Mouse (Mus musculus) frontal cortex, adult 2 months (tissue): ENCODE measurements at regions not wholly inside any gene's neighbourhood (a gene's known extent, or its start where the extent isn't known, plus 50 kb on each side); places are given as distances from the start of the nearest gene placed in this dataset.

Experiments
- DNase-seq, 2 experiments: peaks; one replicate each; pipeline ENCODE4 v3.0.0; 2022; ENCODE audit warnings: low spot score in 1 of 2; ENCODE audit errors: extremely low spot score in 1 of 2

DNA sequence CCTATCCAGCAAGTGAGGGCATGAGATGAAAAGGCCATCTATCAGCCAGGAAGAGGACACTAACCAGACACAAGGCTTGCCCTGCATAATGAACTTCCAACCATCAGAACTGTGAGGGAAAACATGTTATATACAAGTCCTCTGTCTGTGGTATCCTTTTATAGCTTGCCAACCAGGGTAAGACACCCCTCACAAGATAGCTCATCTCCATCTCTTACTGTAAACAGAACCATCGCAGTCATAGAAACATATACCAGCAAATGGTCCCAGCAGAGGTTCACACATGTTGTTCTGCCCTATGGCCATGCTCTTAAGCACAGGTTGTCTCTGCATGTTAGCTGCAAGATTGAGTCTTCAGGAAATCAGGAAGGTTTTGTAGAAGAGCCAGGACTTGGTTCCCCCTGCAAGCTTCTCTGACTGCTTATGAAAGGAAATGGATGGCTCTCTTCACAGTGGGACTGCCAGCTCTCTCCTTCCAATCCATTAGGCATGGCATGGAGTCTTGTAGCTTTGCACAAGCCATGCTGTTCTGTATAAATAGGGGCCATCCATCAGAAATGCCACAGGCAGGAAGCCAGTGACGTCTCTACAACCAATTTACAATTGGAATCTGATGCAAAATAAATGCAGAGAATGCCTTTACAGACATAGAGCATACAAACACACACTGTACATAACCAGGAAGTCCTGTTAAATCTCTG is 1514.0 kb upstream of the Lrrc6 start:
- no peak for DNase-seq

- DNase-seq: no peak
Observed at GRCm38 (mm10) chr15:68011162-68011561, 1510.5 kb upstream of the Lrrc6 start.

DNA sequence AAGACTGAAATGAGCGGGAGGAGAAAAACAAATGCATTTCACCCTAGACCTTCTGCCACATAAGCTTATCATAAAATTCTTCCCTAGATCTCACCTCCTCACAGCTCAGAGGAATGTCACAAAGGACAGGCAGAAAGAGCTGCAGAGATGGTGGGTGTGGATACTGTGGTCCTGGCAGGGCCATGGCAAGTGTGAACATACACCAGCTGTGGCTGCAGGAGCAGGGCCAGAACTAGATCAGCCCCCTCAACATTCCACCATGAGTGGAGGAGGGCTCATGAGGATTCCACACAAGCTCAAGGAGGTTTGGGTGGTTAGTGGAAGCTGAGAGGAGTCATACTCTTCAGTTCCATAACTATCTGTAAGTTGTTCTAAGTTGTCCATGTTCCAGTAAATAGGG is 1509.5 kb upstream of the Lrrc6 start:
- peak in 1 of 2 experiments; percentile 25 for DNase-seq

GRCm38 (mm10) chr15:68004798-68005197 is 1504.1 kb upstream of the Lrrc6 start:
- no peak for DNase-seq

- DNase-seq: no peak
Observed at GRCm38 (mm10) chr15:67996532-67996931, 1495.8 kb upstream of the Lrrc6 start.

DNA sequence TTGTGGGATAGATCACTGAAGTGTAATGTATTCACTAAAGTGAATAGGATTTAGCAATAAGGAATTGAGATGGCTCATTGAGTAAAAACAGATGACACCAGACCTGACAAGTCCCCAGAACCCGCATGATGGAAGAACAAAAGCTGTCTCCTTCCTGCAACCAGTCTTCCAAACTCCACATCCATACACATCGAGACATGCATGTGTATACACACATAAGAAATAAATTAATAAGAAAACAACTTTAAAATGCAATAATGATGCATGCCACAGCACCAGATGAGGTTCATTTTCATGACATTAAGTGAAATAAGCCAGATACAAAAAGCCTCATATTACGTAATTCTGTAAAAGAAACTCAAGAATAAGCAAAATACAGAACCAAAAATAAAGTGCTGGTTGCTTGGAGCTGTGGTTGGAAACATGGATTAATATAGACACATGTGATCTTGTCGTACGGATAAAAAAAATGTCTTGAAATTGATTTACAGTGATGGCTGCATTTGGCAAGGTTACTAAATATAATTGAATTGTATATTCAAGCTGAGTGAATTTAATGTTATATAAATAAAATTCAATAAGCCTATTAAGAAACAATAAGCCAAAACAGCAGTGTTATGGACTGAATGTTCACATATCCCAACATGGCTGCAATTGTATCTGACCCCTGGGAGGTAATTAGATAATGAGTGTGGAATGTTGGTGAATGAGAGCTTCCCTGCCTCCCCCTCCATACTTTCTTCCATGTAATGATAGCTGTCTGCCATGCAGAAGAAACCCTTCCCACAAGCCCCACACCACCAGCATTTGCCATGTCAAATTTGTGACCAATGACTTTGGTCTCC is 1488.9 kb upstream of the Lrrc6 start:
- no peak for DNase-seq

DNA sequence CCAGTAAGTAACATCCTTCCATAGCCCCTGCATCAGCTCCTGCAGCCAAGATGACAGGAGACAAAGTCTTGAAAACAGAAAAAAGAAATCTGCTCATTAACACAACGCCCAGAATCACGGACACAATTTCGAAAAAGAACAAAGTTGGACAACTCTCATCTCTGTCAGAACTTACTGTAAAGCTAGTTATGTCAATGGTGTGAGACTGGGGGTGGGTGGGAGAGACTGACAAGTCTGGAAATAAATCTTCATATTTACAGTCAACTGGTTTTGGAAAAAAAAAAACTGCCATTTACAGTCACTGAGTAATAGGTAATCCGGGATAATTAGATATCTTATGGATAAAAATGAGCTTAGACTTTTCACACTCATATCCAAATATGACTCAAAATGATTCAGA is 1487.2 kb upstream of the Lrrc6 start:
- DNase-seq: peak in 1 of 2 experiments; percentile 33

DNA sequence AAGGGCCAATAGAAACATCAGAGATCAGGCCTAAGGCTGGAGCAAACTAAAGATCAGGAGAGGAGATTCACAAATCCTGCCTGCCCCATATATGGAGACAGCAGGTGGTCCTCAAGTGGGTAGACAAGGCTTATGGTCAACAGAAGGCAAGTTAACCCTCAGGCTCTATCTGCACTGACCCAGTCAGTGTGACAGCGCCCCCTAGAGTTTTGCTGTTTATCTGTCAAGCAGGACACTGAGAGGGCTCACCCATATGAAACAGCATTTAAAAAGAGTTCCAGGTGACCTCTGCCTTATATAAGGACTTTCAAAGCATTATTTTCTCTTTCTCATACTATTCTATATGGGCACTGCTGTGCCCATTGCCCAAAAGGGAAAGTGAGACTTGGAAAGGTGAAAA is 1482.5 kb upstream of the Lrrc6 start:
- peak in 1 of 2 experiments; percentile 13 for DNase-seq

- peak in 1 of 2 experiments; percentile 49 for DNase-seq
Observed at GRCm38 (mm10) chr15:67981876-67982275, 1481.2 kb upstream of the Lrrc6 start.

GRCm38 (mm10) chr15:67979451-67979850 is 1478.7 kb upstream of the Lrrc6 start:
- DNase-seq: no peak

GRCm38 (mm10) chr15:67977210-67977609 is 1476.5 kb upstream of the Lrrc6 start:
- DNase-seq: peak in 1 of 2 experiments; percentile 29

- no peak for DNase-seq
Observed at GRCm38 (mm10) chr15:67971998-67972397, 1471.3 kb upstream of the Lrrc6 start.

DNA sequence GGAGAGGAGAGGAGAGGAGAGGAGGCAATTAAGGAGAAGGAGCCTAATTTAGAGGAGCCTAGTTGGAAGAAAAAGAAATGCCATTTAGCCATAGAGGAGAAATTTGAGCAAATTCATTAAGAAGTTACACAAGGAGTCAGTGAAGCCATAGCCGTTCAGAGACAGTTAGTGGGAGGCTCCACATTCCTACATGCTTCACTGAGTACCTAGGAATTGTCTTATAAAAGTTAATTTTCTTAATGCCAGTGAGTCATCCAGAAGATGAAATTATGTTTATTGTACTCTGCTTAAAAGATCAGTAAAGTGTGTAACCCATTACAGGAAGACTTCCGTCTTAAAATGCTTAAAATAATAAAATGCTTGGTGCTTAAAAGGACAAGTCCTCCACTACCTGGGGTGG is 1453.5 kb upstream of the Lrrc6 start:
- DNase-seq: no peak

- DNase-seq: peak; percentile 33 to 58
Observed at GRCm38 (mm10) chr15:67950281-67951040, 1449.8 kb upstream of the Lrrc6 start.

- DNase-seq: no peak
Observed at GRCm38 (mm10) chr15:67944330-67945082, 1443.8 kb upstream of the Lrrc6 start.

DNA sequence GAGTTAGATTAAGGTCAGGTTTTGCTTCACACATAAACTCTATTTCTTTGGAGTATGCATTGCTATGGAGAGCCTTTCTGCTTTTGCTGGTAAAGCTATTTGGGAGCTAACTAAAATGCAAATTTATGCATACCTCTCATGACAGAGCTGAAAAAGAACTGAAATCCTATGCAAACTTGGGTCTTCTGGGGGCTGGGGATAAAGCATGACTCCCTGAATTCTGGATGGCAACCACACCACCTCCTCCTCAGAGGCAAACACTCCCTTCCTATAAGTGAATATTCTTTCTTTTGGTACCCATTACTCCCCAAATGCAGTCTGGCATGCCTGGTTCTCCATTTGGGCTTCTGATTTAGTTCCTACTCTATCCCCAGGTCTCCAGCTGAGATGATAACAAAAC is 1442.3 kb upstream of the Lrrc6 start:
- peak; percentile 33 to 63 for DNase-seq

- DNase-seq: no peak
Observed at GRCm38 (mm10) chr15:67940510-67940909, 1439.8 kb upstream of the Lrrc6 start.

DNA sequence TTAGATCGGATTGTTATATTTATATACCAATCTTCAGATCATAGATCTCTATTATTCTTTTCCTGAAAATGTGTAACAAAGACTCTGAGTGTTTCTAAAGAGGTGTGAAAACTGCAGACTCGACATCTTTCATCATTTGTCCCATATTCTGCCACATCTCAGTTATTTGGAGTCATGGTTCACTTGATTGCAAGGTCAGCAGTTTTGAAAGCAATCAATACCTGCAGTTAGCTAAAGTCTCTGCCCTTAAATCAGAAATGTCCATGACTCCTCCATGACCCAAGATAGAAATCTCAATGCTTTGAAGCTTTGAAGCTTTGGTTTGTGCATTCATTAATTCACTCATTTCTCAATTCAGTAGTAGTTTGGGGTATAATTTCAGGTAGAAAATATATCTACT is 1424.2 kb upstream of the Lrrc6 start:
- DNase-seq: no peak

GRCm38 (mm10) chr15:67907034-67907433 is 1406.3 kb upstream of the Lrrc6 start:
- no peak for DNase-seq

GRCm38 (mm10) chr15:67905279-67905678 is 1404.6 kb upstream of the Lrrc6 start:
- no peak for DNase-seq
